In the genomic region with DNA sequence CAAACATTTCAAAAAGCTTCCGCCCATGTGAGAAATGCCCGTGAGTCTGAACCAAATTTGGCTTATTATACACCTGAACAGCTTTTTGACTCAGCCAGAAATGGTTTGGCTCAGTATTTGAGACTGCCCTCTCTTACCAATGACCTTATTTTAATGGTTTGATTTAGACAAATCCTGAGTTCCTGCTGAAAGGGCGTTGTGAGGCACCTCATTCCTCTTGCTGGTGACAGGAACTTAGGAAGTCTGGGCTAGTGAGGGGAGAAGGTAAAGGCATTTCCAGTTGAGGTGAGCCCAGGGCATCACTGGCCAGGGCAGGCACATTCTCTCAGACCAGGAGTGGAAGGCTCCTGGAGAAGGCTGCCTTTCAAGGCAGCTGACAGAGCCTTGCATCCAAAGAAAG, we compare ENCODE assay signal across 22 mouse cellular contexts.
"Had no signal": no experiment of that assay in that cellular context is flagged by ENCODE, and none has a peak within 500 bp of the region (broad histone marks: within the 10 kb centered on the region; RNA-seq: fewer than 3 reads in every experiment).

No protein-coding gene starts in this region.

- DNase-seq: gastrocnemius, adult 2 months; gastrocnemius, postnatal 25 days; heart, adult 2 months; kidney, adult 18-20 months; kidney, adult 8-10 months; kidney, postnatal 25 days; liver had no signal

- H3K27ac ChIP-seq: gastrocnemius, adult 2 months; heart, adult 2 months; heart, embryonic 13.5 days; heart, embryonic 15.5 days; hindbrain, embryonic 10.5 days; hindbrain, embryonic 12.5 days; hindbrain, embryonic 14.5 days; intestine, embryonic 15.5 days; layer of hippocampus, adult 2 months; left cerebral cortex, adult 2 months; limb, embryonic 12.5 days had no signal

- H3K4me2 ChIP-seq: heart, embryonic 11.5 days; heart, embryonic 13.5 days; heart, embryonic 15.5 days; hindbrain, embryonic 12.5 days; hindbrain, embryonic 14.5 days; intestine, embryonic 15.5 days; limb, embryonic 12.5 days; liver, embryonic 11.5 days had no signal

- H3K4me3 ChIP-seq: gastrocnemius, adult 2 months; heart, adult 2 months; heart, embryonic 13.5 days; heart, embryonic 15.5 days; hindbrain, embryonic 10.5 days; hindbrain, embryonic 12.5 days; intestine, embryonic 15.5 days; layer of hippocampus, adult 2 months; left cerebral cortex, adult 2 months; limb, embryonic 12.5 days had no signal

- H3K27me3 ChIP-seq: heart, embryonic 13.5 days; heart, embryonic 15.5 days; hindbrain, embryonic 12.5 days; intestine, embryonic 15.5 days; limb, embryonic 12.5 days had no signal

- H3K9ac ChIP-seq: forebrain, postnatal 0 days; heart, embryonic 13.5 days; heart, embryonic 15.5 days; hindbrain, embryonic 12.5 days; hindbrain, embryonic 14.5 days; intestine, embryonic 15.5 days; limb, embryonic 12.5 days had no signal

- H3K36me3 ChIP-seq: heart, embryonic 13.5 days; heart, embryonic 15.5 days; hindbrain, embryonic 10.5 days; hindbrain, embryonic 12.5 days; intestine, embryonic 15.5 days; limb, embryonic 12.5 days had no signal

- ATAC-seq: hindbrain, embryonic 16.5 days; inflammation-experienced regulatory T-cells, adult 6 months; intestine, embryonic 15.5 days; intestine, postnatal 0 days had no signal

- H3K9me3 ChIP-seq: heart, embryonic 13.5 days; heart, embryonic 15.5 days; hindbrain, embryonic 10.5 days; hindbrain, embryonic 12.5 days; intestine, embryonic 15.5 days; limb, embryonic 12.5 days had no signal

- H3K4me1 ChIP-seq: hindbrain, embryonic 10.5 days; hindbrain, embryonic 12.5 days; intestine, embryonic 15.5 days had no signal
